Mouse (Mus musculus): ENCODE results near the gene Irf2bpl. TPM values are rescaled to one million over a fixed set of nuclear protein-coding genes. Genes with fewer than 3 reads are reported as not detected.

The Irf2bpl gene
- total and polyA plus RNA-seq, 3 experiments, result 6.9 to 8.0 TPM; not detected in 1

DNA sequence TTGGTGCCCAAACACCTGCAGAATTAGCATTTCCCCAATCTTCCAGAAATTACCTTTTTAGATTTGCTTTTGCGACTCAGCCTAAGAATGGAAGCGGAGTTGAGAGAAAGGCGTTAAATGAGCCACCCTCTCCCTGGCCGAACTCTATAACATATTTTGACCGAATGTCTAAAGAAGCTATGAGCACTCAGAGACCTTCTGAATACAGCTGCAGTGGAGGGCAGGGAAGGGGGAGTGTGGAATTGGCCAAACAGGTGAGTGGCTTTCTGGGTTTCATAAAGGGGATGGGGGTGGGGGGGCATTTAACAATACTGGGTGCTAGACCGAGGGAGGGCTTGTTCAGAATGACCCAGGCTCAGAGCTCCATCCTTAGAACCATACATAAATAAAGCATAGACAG is 738 bp upstream of the Irf2bpl start:
- Histone ChIP-seq H3K27me3 (ENCODE audit: control insufficient read depth in 1 of 2, insufficient read depth in 2 of 2, low read length in 2 of 2) (no peaks in the 10 kb centered on the region), H3K4me1 (ENCODE audit: control insufficient read depth in 1 of 2, insufficient read depth in 2 of 2, low read length in 2 of 2) (peaks cover 4 to 24% of the 10 kb centered on the region in 2 experiments), H3K36me3 (ENCODE audit: control insufficient read depth in 1 of 2, insufficient read depth in 2 of 2, low read length in 2 of 2) (peaks cover 0 to 8% of the 10 kb centered on the region in 2 experiments; a peak in 2 of 4 replicates), H3K9me3 (replicated peaks; ENCODE audit: insufficient read depth, low read length) (no peaks in the 10 kb centered on the region), H3K27ac (ENCODE audit: control insufficient read depth, low read depth, low read length) (peak overlapping the region; percentile 12; the same call in 1 of the 2 replicates), H3K4me3 (ENCODE audit: control insufficient read depth in 1 of 2, insufficient read depth in 1 of 2, low read depth in 2 of 2, low read length in 2 of 2) (peak overlapping the region; percentile 47 to 63), H3K9ac (ENCODE audit: control insufficient read depth, low read depth, low read length, poor library complexity, severe bottlenecking) (peak overlapping the region; percentile 55), H3K79me2 (ENCODE audit: control insufficient read depth, insufficient read depth, low read length, poor library complexity) (peaks cover 25% of the 10 kb centered on the region)
- TF ChIP-seq POLR2AphosphoS5 (IDR thresholded peaks at IDR 0.05; ENCODE audit: borderline replicate concordance, low read depth, low read length) (no peak), TBP (IDR thresholded peaks at IDR 0.05; ENCODE audit: low read depth, low read length) (no peak), ELF1 (IDR thresholded peaks at IDR 0.05; ENCODE audit: low read depth, low read length) (no peak), CTCF (IDR thresholded peaks at IDR 0.05 in 2 of 3, conservative IDR thresholded peaks at IDR 0.05 in 1 of 3; ENCODE audit: control insufficient read depth in 1 of 3, insufficient read depth in 1 of 3, low read depth in 2 of 3, low read length in 3 of 3, poor library complexity in 1 of 3, severe bottlenecking in 1 of 3) (no peak), MYC (IDR thresholded peaks at IDR 0.05; ENCODE audit: low read depth, low read length) (no peak), RCOR1 (IDR thresholded peaks at IDR 0.05; ENCODE audit: low read depth, low read length) (no peak), ETS1 (IDR thresholded peaks at IDR 0.05; ENCODE audit: low read depth, low read length) (no peak), CHD1 (IDR thresholded peaks at IDR 0.05; ENCODE audit: low read depth, low read length) (no peak), E2F4 (IDR thresholded peaks at IDR 0.05; ENCODE audit: borderline replicate concordance, low read depth, low read length) (no peak)
- no peak for DNase-seq (ENCODE audit: low read depth, low spot score)

DNA sequence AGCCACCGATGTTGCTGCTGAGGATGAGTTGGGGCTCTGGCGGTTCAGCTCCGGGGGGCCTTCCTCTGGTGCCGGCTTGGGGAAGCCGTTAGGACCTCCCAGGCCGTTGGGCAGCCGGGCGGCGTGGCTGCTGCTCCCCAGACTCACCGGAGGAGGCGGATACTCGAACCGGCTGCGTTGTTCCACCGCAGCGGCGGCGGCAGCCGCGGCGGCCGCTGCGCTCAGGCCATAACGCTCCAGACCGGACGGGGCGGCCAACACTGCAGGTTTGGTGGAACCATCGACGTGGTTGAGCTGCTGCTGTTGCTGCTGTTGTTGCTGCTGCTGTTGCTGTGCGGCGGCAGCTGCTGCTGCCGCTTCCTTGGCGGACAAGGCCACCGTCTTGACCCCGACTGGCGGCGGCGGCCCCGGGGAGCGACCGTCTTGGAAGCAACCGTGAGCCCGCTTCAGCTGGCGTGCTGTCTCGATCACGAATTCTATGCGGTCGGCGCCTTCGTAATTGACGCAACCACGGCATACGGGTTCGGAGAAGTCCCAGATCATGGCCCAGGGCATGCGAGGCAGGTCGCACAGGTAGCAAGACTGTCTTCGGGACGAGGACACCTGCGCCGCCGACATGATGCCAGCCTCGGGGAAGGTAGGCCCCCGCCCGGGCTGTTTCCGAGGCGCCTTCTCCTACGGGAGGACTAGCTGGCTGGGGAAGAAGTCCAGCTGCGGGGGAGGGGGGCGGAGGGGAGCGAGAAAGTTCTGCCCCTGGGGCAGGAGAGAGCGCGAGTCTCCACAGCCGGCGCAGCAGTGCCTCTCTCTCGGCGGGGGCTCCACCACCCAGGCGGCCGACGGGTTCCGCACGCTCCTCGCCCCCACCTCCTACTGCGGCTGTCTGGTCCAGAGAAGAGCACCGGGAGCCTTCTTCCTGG is 1.1 kb downstream of the Irf2bpl start:
- Histone ChIP-seq H3K4me3 (ENCODE audit: control insufficient read depth in 1 of 2, insufficient read depth in 1 of 2, low read depth in 2 of 2, low read length in 2 of 2) (peak overlapping the region; percentile 63 to 83), H3K79me2 (ENCODE audit: control insufficient read depth, insufficient read depth, low read length, poor library complexity) (peaks cover 25% of the 10 kb centered on the region), H3K9ac (ENCODE audit: control insufficient read depth, low read depth, low read length, poor library complexity, severe bottlenecking) (peak overlapping the region; percentile 69), H3K9me3 (replicated peaks; ENCODE audit: insufficient read depth, low read length) (no peaks in the 10 kb centered on the region), H3K4me1 (ENCODE audit: control insufficient read depth in 1 of 2, insufficient read depth in 2 of 2, low read length in 2 of 2) (peaks cover 2 to 15% of the 10 kb centered on the region in 2 experiments; a peak in 2 of 4 replicates), H3K27ac (ENCODE audit: control insufficient read depth, low read depth, low read length) (peak overlapping the region; percentile 70; the same call in 1 of the 2 replicates), H3K36me3 (ENCODE audit: control insufficient read depth in 1 of 2, insufficient read depth in 2 of 2, low read length in 2 of 2) (peaks cover 0 to 4% of the 10 kb centered on the region in 2 experiments; a peak in 1 of 4 replicates), H3K27me3 (ENCODE audit: control insufficient read depth in 1 of 2, insufficient read depth in 2 of 2, low read length in 2 of 2) (no peaks in the 10 kb centered on the region)
- TF ChIP-seq SIN3A (IDR thresholded peaks at IDR 0.05; ENCODE audit: low read length) (no peak), JUND (IDR thresholded peaks at IDR 0.05; ENCODE audit: low read depth, low read length) (no peak), RAD21 (IDR thresholded peaks at IDR 0.05; ENCODE audit: low read depth, low read length) (no peak), USF1 (IDR thresholded peaks at IDR 0.05; ENCODE audit: low read depth, low read length) (no peak), MAZ (IDR thresholded peaks at IDR 0.05; ENCODE audit: low read depth, low read length) (peak; percentile 59; the same call in 1 of the 2 replicates), ZMIZ1 (IDR thresholded peaks at IDR 0.05; ENCODE audit: low read depth, low read length) (no peak), CTCF (IDR thresholded peaks at IDR 0.05 in 2 of 3, conservative IDR thresholded peaks at IDR 0.05 in 1 of 3; ENCODE audit: control insufficient read depth in 1 of 3, insufficient read depth in 1 of 3, low read depth in 2 of 3, low read length in 3 of 3, poor library complexity in 1 of 3, severe bottlenecking in 1 of 3) (no peak), SMC3 (IDR thresholded peaks at IDR 0.05; ENCODE audit: low read depth, low read length) (no peak), NRF1 (IDR thresholded peaks at IDR 0.05; ENCODE audit: insufficient read depth, low read depth, low read length, poor library complexity, severe bottlenecking) (no peak), CHD2 (IDR thresholded peaks at IDR 0.05; ENCODE audit: low read length) (no peak), POLR2A (IDR thresholded peaks at IDR 0.05; ENCODE audit: control insufficient read depth in 1 of 2, insufficient read depth in 1 of 2, low read depth in 1 of 2, low read length in 2 of 2, poor library complexity in 1 of 2) (peak in 1 of 2 experiments; percentile 27; a peak in 1 of 4 replicates), ZC3H11A (IDR thresholded peaks at IDR 0.05; ENCODE audit: low read depth, low read length) (no peak), MAX (IDR thresholded peaks at IDR 0.05; ENCODE audit: low read length) (no peak), TBP (IDR thresholded peaks at IDR 0.05; ENCODE audit: low read depth, low read length) (no peak)
- DNase-seq (ENCODE audit: low read depth, low spot score), result peak; percentile 57

Measured in MEL (cell line).